Mouse (Mus musculus): ENCODE measurements at regions not wholly inside any gene's neighbourhood (a gene's known extent, or its start where the extent isn't known, plus 50 kb on each side); places are given as distances from the start of the nearest gene placed in this dataset.

GRCm38 (mm10) chr13:107621337-107621736 lies 422.9 kb upstream of the Smim15 start:
- H3K4me1 ChIP-seq (replicated peaks; ENCODE audit: low read depth, low read length) = peaks cover 21% of the 10 kb centered on the region
- H3K4me3 ChIP-seq (replicated peaks; ENCODE audit: low read length) = no peak overlapping the region
- no peaks in the 10 kb centered on the region for H3K36me3 ChIP-seq (ENCODE audit: insufficient read depth, low read length)
- no peaks in the 10 kb centered on the region for H3K9me3 ChIP-seq (ENCODE audit: low read length)
- peaks cover 19% of the 10 kb centered on the region; the same call in 1 of the 2 replicates for H3K27me3 ChIP-seq (ENCODE audit: insufficient read depth, low read length)
- TF ChIP-seq NANOG (IDR thresholded peaks at IDR 0.05; ENCODE audit: borderline replicate concordance, low read length) = no peak
- TF ChIP-seq CTCF (conservative IDR thresholded peaks at IDR 0.05; ENCODE audit: low read length) = no peak
- no peak for TF ChIP-seq POU5F1 (IDR thresholded peaks at IDR 0.05; ENCODE audit: borderline replicate concordance, low read length)

DNA sequence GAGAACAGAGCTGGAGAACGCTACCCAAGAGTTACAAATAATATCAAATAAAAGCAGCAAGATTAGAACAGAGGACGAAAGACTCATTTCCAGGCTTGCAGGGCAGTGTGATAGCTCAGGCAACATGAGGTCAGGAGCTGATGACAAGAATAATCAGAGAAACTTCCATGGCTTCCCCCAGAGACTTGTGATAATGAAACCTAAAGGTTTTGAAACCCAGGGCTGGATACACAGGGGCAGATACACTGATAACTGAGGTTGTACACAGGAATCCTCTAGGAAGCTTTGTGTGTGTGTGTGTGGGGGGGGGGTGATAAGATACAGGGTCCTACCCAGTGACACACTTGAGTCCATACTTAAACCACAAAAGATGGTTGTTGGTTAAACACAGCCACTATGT lies 423.4 kb upstream of the Smim15 start:
- Histone ChIP-seq H3K4me3 (replicated peaks; ENCODE audit: low read length) (no peak overlapping the region), H3K36me3 (ENCODE audit: insufficient read depth, low read length) (no peaks in the 10 kb centered on the region), H3K4me1 (replicated peaks; ENCODE audit: low read depth, low read length) (peaks cover 21% of the 10 kb centered on the region), H3K27me3 (ENCODE audit: insufficient read depth, low read length) (peaks cover 19% of the 10 kb centered on the region; the same call in 1 of the 2 replicates), H3K9me3 (ENCODE audit: low read length) (no peaks in the 10 kb centered on the region)
- TF ChIP-seq NANOG (IDR thresholded peaks at IDR 0.05; ENCODE audit: borderline replicate concordance, low read length) (no peak), POU5F1 (IDR thresholded peaks at IDR 0.05; ENCODE audit: borderline replicate concordance, low read length) (no peak), CTCF (conservative IDR thresholded peaks at IDR 0.05; ENCODE audit: low read length) (no peak)

- H3K4me3 ChIP-seq (replicated peaks; ENCODE audit: low read length) = no peak overlapping the region
- no peak for TF ChIP-seq NANOG (IDR thresholded peaks at IDR 0.05; ENCODE audit: borderline replicate concordance, low read length)
- TF ChIP-seq CTCF (conservative IDR thresholded peaks at IDR 0.05; ENCODE audit: low read length) = no peak
- TF ChIP-seq POU5F1 (IDR thresholded peaks at IDR 0.05; ENCODE audit: borderline replicate concordance, low read length) = no peak
- H3K36me3 ChIP-seq (ENCODE audit: insufficient read depth, low read length) = no peaks in the 10 kb centered on the region
- peaks cover 21% of the 10 kb centered on the region for H3K4me1 ChIP-seq (replicated peaks; ENCODE audit: low read depth, low read length)
- no peaks in the 10 kb centered on the region for H3K9me3 ChIP-seq (ENCODE audit: low read length)
- peaks cover 19% of the 10 kb centered on the region; the same call in 1 of the 2 replicates for H3K27me3 ChIP-seq (ENCODE audit: insufficient read depth, low read length)
Observed at GRCm38 (mm10) chr13:107620210-107620609, 424.0 kb upstream of the Smim15 start.

DNA sequence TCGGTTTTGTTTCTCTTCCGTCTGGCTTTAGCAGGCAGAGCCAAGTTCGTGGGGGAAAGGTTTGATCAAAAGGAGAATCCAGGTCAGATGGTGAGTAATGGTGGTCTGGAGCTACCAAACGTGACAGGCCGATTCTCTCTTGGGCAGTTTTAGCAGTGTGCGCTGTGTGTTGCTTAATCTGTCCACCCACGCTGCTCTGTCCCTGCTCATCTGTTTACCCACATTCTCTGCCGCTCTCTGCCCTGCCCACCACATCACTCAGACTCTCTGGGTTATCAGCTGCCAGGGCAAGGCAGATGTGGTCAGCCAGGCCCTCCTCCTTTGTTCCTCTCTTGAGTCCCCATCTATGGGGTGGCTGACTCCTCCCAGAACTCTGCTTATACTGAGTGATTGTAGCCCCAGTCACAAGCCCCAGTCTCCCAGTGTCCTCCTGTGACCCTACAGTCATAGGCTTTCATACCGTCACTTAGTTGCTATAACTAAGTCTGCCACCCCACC lies 424.8 kb upstream of the Smim15 start:
- TF ChIP-seq CTCF (conservative IDR thresholded peaks at IDR 0.05; ENCODE audit: low read length) (no peak), POU5F1 (IDR thresholded peaks at IDR 0.05; ENCODE audit: borderline replicate concordance, low read length) (no peak), NANOG (IDR thresholded peaks at IDR 0.05; ENCODE audit: borderline replicate concordance, low read length) (no peak)
- Histone ChIP-seq H3K36me3 (ENCODE audit: insufficient read depth, low read length) (no peaks in the 10 kb centered on the region), H3K9me3 (ENCODE audit: low read length) (no peaks in the 10 kb centered on the region), H3K27me3 (ENCODE audit: insufficient read depth, low read length) (peaks cover 20% of the 10 kb centered on the region; the same call in 1 of the 2 replicates), H3K4me3 (replicated peaks; ENCODE audit: low read length) (no peak overlapping the region), H3K4me1 (replicated peaks; ENCODE audit: low read depth, low read length) (peaks cover 21% of the 10 kb centered on the region)

DNA sequence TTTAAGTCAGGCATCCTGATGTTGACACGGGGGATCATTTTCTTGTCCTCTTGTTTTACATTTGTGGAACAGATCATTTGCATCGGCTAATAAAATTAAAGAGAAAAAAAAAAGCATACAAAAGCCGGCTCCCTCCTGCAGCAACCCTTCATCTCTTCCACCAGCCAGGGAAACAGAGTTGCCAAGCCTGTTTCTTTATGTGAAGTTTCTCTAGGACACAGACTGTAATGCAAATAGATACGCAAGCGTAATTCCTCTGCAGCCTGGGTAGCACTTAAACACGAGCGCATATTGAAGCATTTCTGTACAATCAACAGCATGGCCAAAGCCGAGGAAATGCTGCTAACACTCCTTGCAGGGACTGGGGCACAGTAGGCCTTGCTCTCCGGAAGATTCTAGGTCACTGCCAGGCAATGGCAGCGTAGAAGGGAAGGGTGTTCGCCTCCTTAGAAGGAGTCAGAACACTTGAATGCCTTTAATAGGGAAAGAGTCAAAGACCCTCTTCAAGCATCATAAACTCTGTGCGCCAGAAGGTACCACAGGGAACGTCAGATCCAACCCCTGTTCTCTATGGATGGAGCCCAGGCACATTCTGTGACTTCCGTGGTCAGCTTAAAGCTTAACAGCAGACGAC lies 425.3 kb upstream of the Smim15 start:
- no peak for TF ChIP-seq POU5F1 (IDR thresholded peaks at IDR 0.05; ENCODE audit: borderline replicate concordance, low read length)
- TF ChIP-seq NANOG (IDR thresholded peaks at IDR 0.05; ENCODE audit: borderline replicate concordance, low read length) = no peak
- no peak for TF ChIP-seq CTCF (conservative IDR thresholded peaks at IDR 0.05; ENCODE audit: low read length)
- H3K27me3 ChIP-seq (ENCODE audit: insufficient read depth, low read length) = peaks cover 23% of the 10 kb centered on the region; the same call in 1 of the 2 replicates
- H3K9me3 ChIP-seq (ENCODE audit: low read length) = no peaks in the 10 kb centered on the region
- peaks cover 21% of the 10 kb centered on the region for H3K4me1 ChIP-seq (replicated peaks; ENCODE audit: low read depth, low read length)
- no peak overlapping the region for H3K4me3 ChIP-seq (replicated peaks; ENCODE audit: low read length)
- no peaks in the 10 kb centered on the region for H3K36me3 ChIP-seq (ENCODE audit: insufficient read depth, low read length)

- TF ChIP-seq CTCF (conservative IDR thresholded peaks at IDR 0.05; ENCODE audit: low read length) (no peak), NANOG (IDR thresholded peaks at IDR 0.05; ENCODE audit: borderline replicate concordance, low read length) (no peak), POU5F1 (IDR thresholded peaks at IDR 0.05; ENCODE audit: borderline replicate concordance, low read length) (no peak)
- H3K36me3 ChIP-seq (ENCODE audit: insufficient read depth, low read length) = no peaks in the 10 kb centered on the region
- peaks cover 21% of the 10 kb centered on the region for H3K4me1 ChIP-seq (replicated peaks; ENCODE audit: low read depth, low read length)
- no peak overlapping the region for H3K4me3 ChIP-seq (replicated peaks; ENCODE audit: low read length)
- peaks cover 23% of the 10 kb centered on the region; the same call in 1 of the 2 replicates for H3K27me3 ChIP-seq (ENCODE audit: insufficient read depth, low read length)
- no peaks in the 10 kb centered on the region for H3K9me3 ChIP-seq (ENCODE audit: low read length)
Observed at GRCm38 (mm10) chr13:107618369-107618771, 425.9 kb upstream of the Smim15 start.

- Histone ChIP-seq H3K4me3 (replicated peaks; ENCODE audit: low read length) (no peak overlapping the region), H3K27me3 (ENCODE audit: insufficient read depth, low read length) (peaks cover 23% of the 10 kb centered on the region; the same call in 1 of the 2 replicates), H3K36me3 (ENCODE audit: insufficient read depth, low read length) (no peaks in the 10 kb centered on the region), H3K4me1 (replicated peaks; ENCODE audit: low read depth, low read length) (peaks cover 21% of the 10 kb centered on the region), H3K9me3 (ENCODE audit: low read length) (no peaks in the 10 kb centered on the region)
- TF ChIP-seq NANOG (IDR thresholded peaks at IDR 0.05; ENCODE audit: borderline replicate concordance, low read length) (no peak), CTCF (conservative IDR thresholded peaks at IDR 0.05; ENCODE audit: low read length) (no peak), POU5F1 (IDR thresholded peaks at IDR 0.05; ENCODE audit: borderline replicate concordance, low read length) (no peak)
Observed at GRCm38 (mm10) chr13:107617582-107617981, 426.7 kb upstream of the Smim15 start.

GRCm38 (mm10) chr13:107616775-107617174 lies 427.5 kb upstream of the Smim15 start:
- Histone ChIP-seq H3K27me3 (ENCODE audit: insufficient read depth, low read length) (peaks cover 18% of the 10 kb centered on the region; the same call in 1 of the 2 replicates), H3K36me3 (ENCODE audit: insufficient read depth, low read length) (no peaks in the 10 kb centered on the region), H3K9me3 (ENCODE audit: low read length) (no peaks in the 10 kb centered on the region), H3K4me3 (replicated peaks; ENCODE audit: low read length) (no peak overlapping the region), H3K4me1 (replicated peaks; ENCODE audit: low read depth, low read length) (peaks cover 21% of the 10 kb centered on the region)
- no peak for TF ChIP-seq NANOG (IDR thresholded peaks at IDR 0.05; ENCODE audit: borderline replicate concordance, low read length)

All from E14TG2a.4 (cell line).